Mouse (Mus musculus): ENCODE data around the gene Shroom3. TPM values are rescaled to one million over a fixed set of nuclear protein-coding genes. Genes with fewer than 3 reads are reported as not detected.

Gene Shroom3
- total and polyA plus RNA-seq, 3 experiments, result 0.04 to 0.11 TPM; not detected in 1

DNA sequence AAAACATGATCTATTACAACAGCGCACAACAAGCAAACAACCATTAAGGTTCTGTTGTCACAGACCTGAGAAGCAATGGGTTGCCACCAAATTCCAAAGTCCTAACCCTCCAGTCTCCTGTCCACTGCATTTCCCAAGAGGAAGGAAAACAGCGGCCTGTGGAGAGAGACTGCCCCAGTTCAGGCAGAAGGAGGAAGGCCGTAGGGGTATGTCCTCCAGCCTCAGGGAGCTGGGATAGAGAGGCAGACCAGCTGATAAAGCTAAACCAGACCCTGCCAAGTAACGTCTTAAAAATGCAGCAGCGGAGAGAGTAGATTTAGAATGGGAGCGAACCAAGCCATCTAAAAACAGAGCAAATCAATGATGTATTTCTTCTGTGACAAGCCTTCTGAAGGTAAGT is 316.8 kb downstream of the Shroom3 start:
- H3K27ac ChIP-seq (ENCODE audit: insufficient read depth, low read depth), result no peak overlapping the region
- dilution Hi-C loops (cut with MboI; ENCODE audit: extremely low pct_ligation_motif_present, extremely low pct_unique_long_range_greater_than_20kb, low sequenced_read_pairs), result no loop called here

GRCm38 (mm10) chr5:93000774-93001757 is 317.8 kb downstream of the Shroom3 start:
- no peak overlapping the region for H3K9ac ChIP-seq (ENCODE audit: insufficient read depth, low read depth)
- no peaks in the 10 kb centered on the region for H3K79me2 ChIP-seq (replicated peaks; ENCODE audit: control insufficient read depth, extremely low read depth, insufficient read depth, poor library complexity, severe bottlenecking)
- H3K9me3 ChIP-seq (replicated peaks; ENCODE audit: low read length), result no peaks in the 10 kb centered on the region
- H3K27me3 ChIP-seq (replicated peaks), result no peaks in the 10 kb centered on the region
- H3K4me2 ChIP-seq (ENCODE audit: insufficient read depth, low read depth, poor library complexity, severe bottlenecking), result no peak overlapping the region
- in situ Hi-C loops (cut with MboI; ENCODE audit: low pct_ligation_motif_present, low pct_unique_long_range_greater_than_20kb, low sequenced_read_pairs) (no loop called here), dilution Hi-C loops (cut with MboI; ENCODE audit: extremely low pct_ligation_motif_present, extremely low pct_unique_long_range_greater_than_20kb, low sequenced_read_pairs) (no loop called here)
- no peaks in the 10 kb centered on the region for H3K4me1 ChIP-seq (ENCODE audit: control insufficient read depth in 1 of 2, insufficient read depth in 2 of 2)
- no peak overlapping the region for H3K27ac ChIP-seq (ENCODE audit: insufficient read depth, low read depth)
- no peak for TF ChIP-seq USF1 (IDR thresholded peaks at IDR 0.05; ENCODE audit: low read depth, low read length)
- no peak for TF ChIP-seq JUND (conservative IDR thresholded peaks at IDR 0.05; ENCODE audit: low read depth, low read length)
- TF ChIP-seq SIN3A (IDR thresholded peaks at IDR 0.05; ENCODE audit: low read length), result no peak
- TF ChIP-seq CHD1 (IDR thresholded peaks at IDR 0.05; ENCODE audit: low read depth, low read length), result no peak
- no peak overlapping the region for H3K4me3 ChIP-seq (replicated peaks in 1 of 3; ENCODE audit: low read depth in 2 of 3, low read length in 2 of 3, poor library complexity in 1 of 3)
- DNase-seq (ENCODE audit: extremely low read depth), result no peak
- H3K36me3 ChIP-seq (replicated peaks in 1 of 2; ENCODE audit: control insufficient read depth in 1 of 2, insufficient read depth in 1 of 2, low read length in 1 of 2), result no peaks in the 10 kb centered on the region

More for the DNA sequence above, 316.8 kb downstream of the Shroom3 start:
- H3K4me3 ChIP-seq (replicated peaks in 1 of 3; ENCODE audit: low read depth in 2 of 3, low read length in 2 of 3, poor library complexity in 1 of 3), result no peak overlapping the region
- no peak overlapping the region for H3K9ac ChIP-seq (ENCODE audit: insufficient read depth, low read depth)
- in situ Hi-C loops (cut with MboI; ENCODE audit: low pct_ligation_motif_present, low pct_unique_long_range_greater_than_20kb, low sequenced_read_pairs), result no loop called here
- H3K27me3 ChIP-seq (replicated peaks), result no peaks in the 10 kb centered on the region
- no peaks in the 10 kb centered on the region for H3K36me3 ChIP-seq (replicated peaks in 1 of 2; ENCODE audit: control insufficient read depth in 1 of 2, insufficient read depth in 1 of 2, low read length in 1 of 2)
- no peak overlapping the region for H3K4me2 ChIP-seq (ENCODE audit: insufficient read depth, low read depth, poor library complexity, severe bottlenecking)
- DNase-seq (ENCODE audit: extremely low read depth), result no peak
- no peaks in the 10 kb centered on the region for H3K9me3 ChIP-seq (replicated peaks; ENCODE audit: low read length)
- H3K4me1 ChIP-seq (ENCODE audit: control insufficient read depth in 1 of 2, insufficient read depth in 2 of 2), result no peaks in the 10 kb centered on the region
- TF ChIP-seq UBTF (IDR thresholded peaks at IDR 0.05; ENCODE audit: low read depth, low read length) (no peak), ELF1 (IDR thresholded peaks at IDR 0.05; ENCODE audit: low read depth, low read length) (no peak), NELFE (IDR thresholded peaks at IDR 0.05; ENCODE audit: low read depth, low read length) (no peak), CHD2 (IDR thresholded peaks at IDR 0.05; ENCODE audit: low read length) (no peak), CTCF (conservative IDR thresholded peaks at IDR 0.05 in 1 of 2, IDR thresholded peaks at IDR 0.05 in 1 of 2; ENCODE audit: low read depth in 2 of 2, low read length in 2 of 2) (no peak), POLR2AphosphoS2 (IDR thresholded peaks at IDR 0.05; ENCODE audit: low read depth, low read length) (no peak), POLR2A (IDR thresholded peaks at IDR 0.05; ENCODE audit: low read depth, low read length) (no peak), ZMIZ1 (IDR thresholded peaks at IDR 0.05; ENCODE audit: low read depth, low read length) (no peak), SMC3 (IDR thresholded peaks at IDR 0.05; ENCODE audit: low read depth, low read length) (no peak), USF1 (IDR thresholded peaks at IDR 0.05; ENCODE audit: low read depth, low read length) (no peak), GABPA (IDR thresholded peaks at IDR 0.05; ENCODE audit: insufficient replicate concordance, low read depth, low read length) (no peak), RCOR1 (conservative IDR thresholded peaks at IDR 0.05; ENCODE audit: low read depth, low read length) (no peak), MYC (IDR thresholded peaks at IDR 0.05; ENCODE audit: low read depth, low read length) (no peak), EP300 (IDR thresholded peaks at IDR 0.05; ENCODE audit: low read length) (no peak), KAT2A (IDR thresholded peaks at IDR 0.05; ENCODE audit: insufficient replicate concordance, low read length) (no peak), JUND (conservative IDR thresholded peaks at IDR 0.05; ENCODE audit: low read depth, low read length) (no peak), E2F4 (IDR thresholded peaks at IDR 0.05; ENCODE audit: insufficient replicate concordance, low read depth, low read length) (no peak)
- H3K79me2 ChIP-seq (replicated peaks; ENCODE audit: control insufficient read depth, extremely low read depth, insufficient read depth, poor library complexity, severe bottlenecking), result no peaks in the 10 kb centered on the region
